Mouse (Mus musculus): ENCODE data around the gene Mapk7. TPM values are rescaled to one million over a fixed set of nuclear protein-coding genes. Genes with fewer than 3 reads are reported as not detected.

Gene Mapk7
- 1 to 10 TPM; 2.6 to 3.8 TPM for total RNA-seq (2021)
- long read RNA-seq, experiment 1, partial matches to known transcripts: 0 of 1 reads
- long read RNA-seq, experiment 1, other reads (novel, unspliced or antisense): 1 of 1 reads
- long read RNA-seq, experiment 2, partial matches to known transcripts: 1 of 4 reads
- long read RNA-seq, experiment 2, other reads (novel, unspliced or antisense): 2 of 4 reads

DNA sequence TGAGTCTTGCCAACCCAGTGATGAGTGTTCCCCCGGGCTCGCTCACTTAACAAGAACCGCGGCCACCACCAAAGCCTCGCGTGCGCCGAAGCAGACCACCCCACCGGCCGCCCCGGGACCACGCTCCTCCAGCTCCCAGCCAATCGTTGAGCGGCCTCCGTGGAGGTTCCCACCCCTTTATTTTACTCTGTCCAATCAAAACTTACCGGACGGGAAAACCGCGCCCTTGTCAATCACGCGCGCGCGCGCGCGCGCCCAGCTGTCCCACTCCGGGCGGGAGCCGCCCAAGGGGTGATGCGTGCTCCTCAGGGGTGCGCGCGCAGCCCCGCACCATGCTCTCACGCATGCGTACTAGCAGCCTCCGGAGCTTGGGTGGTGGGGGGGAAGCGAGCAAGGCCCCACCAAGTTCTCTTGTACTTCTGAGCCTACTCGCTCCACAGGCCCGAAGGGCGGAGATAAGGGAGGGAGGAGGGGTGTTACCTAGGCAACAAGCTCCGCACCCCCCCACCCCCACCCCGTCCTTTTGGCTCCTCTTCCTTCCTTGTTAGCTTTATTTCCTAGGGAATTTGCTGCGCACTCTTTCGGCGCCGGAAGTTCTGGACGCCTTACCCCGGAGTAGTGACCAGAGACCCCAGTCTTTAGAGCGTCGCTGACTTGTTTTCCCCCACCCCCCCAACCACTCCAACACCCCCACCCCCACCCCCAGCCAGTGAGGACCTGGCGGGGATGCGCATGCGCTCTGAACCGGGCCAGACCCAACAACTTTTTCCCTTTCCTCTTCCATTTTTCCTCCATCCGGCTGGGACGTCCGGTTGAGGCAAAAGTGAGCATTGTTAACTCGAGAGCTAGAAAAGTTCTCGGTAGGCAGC, at the start of gene Mapk7:
TSS of gene Mapk7 (minus strand) at position 278 of the 869 bp plus-strand sequence.
- peak; percentile 95 to 96 for DNase-seq
- intact Hi-C loops (cut with DNase I): no loop called here

DNA sequence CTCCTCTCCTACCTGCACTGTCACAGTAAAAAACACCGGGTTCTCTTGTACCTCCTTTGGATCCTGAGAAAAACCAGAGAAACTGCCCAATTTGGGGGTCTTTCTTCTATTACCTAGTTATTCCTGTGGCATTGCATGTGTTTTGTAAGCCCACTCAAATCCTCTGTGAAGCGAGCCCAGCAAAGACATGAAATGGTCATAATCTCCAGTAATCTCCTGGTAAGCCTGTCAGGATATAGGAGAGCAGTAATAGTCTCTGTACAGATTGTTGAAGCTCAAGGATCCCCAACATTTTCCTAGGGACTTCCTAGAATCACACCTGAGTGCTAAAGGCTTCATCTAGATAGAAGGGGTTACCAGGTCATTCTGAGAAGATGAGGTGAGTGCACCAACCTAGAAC, 46.9 kb upstream of the Mapk7 start:
- intact Hi-C loops (cut with DNase I): no loop called here
- DNase-seq: no peak

DNA sequence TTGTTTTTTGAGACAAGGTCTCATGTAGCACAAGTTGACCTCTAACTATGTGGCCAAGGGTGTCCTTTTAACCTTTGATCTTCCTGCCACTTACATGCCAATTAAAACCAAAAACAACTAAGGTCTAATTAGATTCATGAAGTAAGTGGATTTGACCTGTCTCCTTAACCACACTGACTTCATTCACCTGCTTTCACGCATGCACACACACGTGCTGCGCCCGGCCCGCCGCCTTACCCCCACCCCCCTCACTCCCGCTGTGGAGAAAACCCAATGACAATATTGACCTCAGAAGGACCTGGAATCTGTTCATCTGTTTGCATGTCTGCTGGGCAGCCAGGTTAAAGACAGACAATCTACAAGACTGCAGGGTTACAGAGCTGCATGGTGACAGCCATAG, 46.4 kb upstream of the Mapk7 start:
- intact Hi-C loops (cut with DNase I): no loop called here
- no peak for DNase-seq

DNA sequence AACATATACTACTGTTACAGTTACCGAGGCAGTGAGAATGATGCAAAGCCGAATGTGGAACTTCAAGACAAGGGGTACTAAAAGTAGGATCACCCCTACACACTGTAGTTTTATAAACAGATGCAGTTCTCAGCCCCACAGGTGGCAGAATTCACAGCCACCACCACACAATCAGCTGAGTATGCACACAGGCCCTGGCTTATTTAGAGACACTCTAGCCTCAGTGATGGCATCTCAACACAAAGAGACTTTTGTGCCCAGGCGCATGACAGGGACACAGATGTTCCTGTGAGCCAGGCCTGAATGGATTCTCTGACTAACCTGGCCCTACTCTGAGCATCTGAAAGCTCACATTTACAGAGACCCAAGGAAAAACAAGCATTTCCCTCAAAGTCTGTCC, 43.2 kb upstream of the Mapk7 start:
- intact Hi-C loops (cut with DNase I): no loop called here
- no peak for DNase-seq

DNA sequence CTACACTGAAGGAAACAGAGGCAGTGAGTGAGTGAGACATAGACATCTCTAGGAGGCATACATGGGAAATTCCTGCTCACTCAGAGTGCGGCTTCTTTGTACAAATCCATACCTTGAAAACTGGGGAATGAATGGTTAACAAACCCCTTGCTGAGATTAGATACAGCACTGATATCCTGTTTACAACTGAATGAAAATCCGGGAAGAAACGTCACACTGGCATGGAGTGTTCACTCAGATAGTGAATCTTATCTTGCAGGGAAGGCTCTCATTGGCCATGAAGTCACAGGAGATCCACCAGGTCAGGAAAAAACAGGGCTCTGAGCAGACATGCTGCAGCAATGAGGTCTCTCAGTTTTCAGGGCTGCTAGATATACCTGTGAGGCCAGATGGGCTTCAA, 42.7 kb upstream of the Mapk7 start:
- intact Hi-C loops (cut with DNase I): no loop called here
- no peak for DNase-seq

DNA sequence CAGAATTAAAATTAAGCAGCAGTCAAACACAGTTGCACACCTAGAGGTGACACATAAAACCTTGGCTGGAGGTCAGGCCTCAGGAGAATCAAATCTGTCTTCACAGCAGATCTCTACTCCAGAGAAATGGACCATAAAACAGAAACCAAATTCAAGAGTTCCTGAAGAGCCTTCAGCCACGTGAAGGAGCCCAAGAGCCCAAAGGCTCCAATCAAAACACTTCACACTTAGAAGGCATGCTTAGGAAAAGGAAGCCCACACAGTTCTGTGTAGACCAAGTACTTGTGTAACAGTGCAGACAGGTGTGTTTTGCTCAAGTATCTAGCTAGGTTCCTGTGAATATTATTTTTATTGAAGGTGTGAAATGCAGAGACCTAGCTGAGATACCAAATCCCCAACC, 41.3 kb upstream of the Mapk7 start:
- DNase-seq: no peak
- intact Hi-C loops (cut with DNase I): no loop called here

DNA sequence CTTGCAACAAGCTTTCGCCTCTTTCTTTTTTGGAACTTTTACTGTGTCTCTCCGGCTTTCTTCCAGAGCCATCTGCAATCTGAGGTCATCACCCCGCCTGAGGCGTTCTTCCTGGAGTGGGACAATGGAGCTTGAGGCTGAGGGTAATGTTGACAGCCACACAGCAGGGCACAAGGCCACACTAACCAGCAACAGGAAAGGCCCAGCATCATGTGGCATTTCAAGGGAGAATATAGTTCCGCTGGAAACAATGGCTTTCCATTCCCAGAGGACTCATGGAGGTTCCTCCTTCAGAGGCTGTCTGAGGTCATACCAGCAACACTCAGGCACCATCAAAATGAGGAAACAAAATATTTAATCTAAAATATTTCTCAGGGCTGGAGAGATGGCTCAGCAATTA, 39.4 kb upstream of the Mapk7 start:
- intact Hi-C loops (cut with DNase I): loop anchor here (5.0 kb wide), 1 partner anchor 84 kb away; no protein-coding TSS in a partner anchor
- DNase-seq: no peak

DNA sequence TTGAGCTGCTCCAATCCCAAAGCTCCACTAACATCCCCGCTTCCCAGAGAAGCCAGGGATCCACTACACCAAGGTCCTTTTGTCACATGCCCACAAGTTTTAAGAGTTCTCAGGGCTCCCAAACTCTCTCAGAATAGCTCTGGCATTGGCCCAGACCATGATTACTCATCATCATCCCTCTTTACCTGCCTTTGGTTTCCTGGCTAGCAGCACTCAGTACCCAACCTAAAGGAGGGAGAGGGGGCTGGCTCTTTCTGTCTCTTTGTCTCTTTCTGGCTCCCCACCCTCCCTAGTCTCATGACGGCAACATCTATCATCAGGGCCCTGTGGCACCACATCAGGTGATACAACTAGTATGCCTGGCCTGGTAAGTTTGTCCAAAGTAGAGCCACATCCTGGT, 38.6 kb upstream of the Mapk7 start:
- no peak for DNase-seq
- intact Hi-C loops (cut with DNase I): loop anchor here (5.0 kb wide), 1 partner anchor 84 kb away; no protein-coding TSS in a partner anchor

DNA sequence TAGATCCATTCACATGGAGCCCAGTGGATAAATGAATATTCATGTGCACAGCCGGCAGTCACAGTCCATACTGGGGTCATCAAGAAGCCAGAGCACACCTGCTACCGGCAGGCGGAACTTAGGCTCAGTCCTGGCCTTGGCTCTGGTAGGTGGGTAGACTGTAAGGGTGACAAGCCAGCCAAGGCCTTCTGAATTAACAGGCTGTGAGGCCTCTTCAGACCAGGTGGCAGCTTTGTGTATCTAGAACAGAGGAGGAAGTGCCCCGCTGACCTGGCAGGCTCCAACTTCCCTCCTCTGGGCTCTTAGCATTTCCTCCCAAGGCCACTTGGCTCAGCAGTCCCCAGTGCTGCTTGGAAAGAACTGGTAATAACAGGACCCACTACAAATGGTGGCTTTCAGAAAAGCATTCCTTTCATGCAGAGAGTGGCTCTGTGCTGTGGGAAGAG, 35.1 kb upstream of the Mapk7 start:
- no peak for DNase-seq
- intact Hi-C loops (cut with DNase I): no loop called here

DNA sequence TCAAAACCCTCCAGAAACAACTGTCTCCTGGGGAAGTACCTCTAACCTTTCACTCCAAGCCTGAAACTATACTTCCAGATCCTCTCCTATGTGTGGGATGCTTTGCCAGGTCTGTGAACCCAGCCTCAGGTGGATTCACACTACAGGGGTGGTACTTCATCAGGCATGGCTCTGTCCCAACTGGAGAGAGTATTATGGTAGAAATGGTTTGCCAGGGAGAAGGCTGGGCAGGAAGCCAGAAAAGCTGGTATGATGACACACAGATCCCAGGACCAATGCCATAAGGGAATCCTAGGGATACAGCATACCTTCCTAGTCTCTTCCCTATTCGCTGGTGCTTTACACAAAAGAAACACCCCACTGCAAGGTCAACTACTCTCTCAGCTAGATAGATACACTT, 32.7 kb upstream of the Mapk7 start:
- no peak for DNase-seq
- intact Hi-C loops (cut with DNase I): no loop called here

DNA sequence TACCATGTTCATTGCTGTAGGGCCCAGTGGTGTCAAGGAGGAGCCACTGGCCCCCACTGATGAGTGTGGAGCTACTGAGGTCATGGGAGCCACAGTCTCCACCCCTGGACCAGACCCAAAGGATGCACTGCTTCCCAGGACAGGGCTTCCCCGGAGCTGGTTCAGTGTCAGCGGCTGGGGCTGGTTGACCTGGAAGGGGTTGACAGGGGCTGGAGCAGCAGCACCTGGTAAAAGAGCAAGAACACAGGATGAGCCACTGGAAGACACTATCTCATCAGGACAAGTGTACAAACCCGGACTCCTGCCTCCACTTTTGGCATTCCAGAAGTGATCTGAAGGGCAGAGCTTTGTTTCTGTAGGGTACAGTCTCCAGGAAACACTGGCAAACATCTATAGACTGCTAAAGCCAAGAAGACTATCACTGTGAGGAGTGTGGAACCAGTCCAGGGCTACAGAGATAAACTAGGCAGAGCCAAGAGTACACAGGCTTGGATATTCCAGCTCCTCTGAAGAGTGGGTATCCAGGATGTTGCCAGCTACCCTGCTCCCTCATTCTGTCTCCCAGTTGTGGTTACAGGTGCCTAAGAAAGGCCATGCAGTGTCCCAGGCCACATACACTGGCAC, 25.4 kb upstream of the Mapk7 start:
- DNase-seq: no peak
- intact Hi-C loops (cut with DNase I): loop anchor here (5.0 kb wide), 1 partner anchor 103 kb away; no protein-coding TSS in a partner anchor

DNA sequence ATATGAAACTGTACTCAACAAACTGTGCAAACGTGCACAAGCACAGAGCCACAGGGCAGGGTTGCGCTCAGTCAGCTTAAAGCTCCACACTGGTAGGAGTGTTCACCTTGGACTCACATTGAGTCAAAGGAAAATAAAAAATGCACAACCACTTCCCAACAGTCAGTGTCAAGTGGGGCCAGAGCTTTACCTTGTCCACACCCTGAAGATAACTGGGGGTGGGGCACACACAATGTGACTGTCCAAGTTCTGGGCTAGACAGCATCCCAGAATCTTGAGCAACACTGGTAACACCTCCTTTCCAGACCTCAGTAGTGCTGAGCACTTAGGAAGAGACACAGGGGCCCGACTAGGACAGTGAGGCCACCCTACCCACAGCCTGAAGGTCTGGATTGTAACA, 24.7 kb upstream of the Mapk7 start:
- no peak for DNase-seq
- intact Hi-C loops (cut with DNase I): loop anchor here (5.0 kb wide), 1 partner anchor 103 kb away; no protein-coding TSS in a partner anchor

DNA sequence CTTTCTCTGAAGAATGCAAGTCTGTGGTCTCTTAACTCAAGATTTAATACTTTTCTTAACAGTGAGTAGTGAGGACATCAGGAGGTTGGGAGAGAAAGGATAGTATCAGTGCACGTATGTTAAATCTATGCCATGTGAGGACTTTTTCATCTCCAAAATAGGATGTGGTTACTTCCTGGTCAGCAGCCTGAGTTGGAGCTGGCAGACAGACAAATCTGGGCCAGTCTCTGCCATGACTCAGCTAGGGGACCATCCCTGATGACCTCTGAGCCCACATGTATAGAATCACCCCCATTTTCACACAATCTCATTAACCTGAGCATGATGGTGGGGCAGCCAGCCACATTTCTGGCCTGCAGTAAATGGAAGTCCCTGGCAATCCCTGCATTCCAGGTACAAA, 23.8 kb upstream of the Mapk7 start:
- intact Hi-C loops (cut with DNase I): loop anchor here (5.0 kb wide), 1 partner anchor 104 kb away; no protein-coding TSS in a partner anchor
- DNase-seq: no peak

DNA sequence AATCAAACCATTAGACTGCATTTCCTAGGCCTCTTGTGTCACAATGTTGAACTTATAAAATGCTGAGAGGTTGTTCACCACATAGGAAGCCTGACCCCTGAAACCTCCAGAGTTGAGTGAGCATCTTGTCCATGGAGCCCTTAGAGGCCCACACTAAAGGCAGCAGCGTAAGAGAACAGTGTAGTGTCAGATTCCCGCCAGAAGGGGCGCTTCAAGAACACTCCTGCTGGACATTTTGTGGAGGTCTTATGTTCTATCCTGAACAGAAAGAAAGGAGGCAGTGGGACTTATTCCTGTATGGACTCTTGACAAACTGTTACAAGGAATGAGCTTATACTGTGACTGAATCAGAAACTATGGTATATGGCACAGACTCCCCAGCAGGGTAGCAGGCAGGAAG, 20.7 kb upstream of the Mapk7 start:
- DNase-seq: no peak
- intact Hi-C loops (cut with DNase I): loop anchor here (5.0 kb wide), 2 partner anchors 107 to 207 kb away; partner anchors contain the start of gene Slc5a10

DNA sequence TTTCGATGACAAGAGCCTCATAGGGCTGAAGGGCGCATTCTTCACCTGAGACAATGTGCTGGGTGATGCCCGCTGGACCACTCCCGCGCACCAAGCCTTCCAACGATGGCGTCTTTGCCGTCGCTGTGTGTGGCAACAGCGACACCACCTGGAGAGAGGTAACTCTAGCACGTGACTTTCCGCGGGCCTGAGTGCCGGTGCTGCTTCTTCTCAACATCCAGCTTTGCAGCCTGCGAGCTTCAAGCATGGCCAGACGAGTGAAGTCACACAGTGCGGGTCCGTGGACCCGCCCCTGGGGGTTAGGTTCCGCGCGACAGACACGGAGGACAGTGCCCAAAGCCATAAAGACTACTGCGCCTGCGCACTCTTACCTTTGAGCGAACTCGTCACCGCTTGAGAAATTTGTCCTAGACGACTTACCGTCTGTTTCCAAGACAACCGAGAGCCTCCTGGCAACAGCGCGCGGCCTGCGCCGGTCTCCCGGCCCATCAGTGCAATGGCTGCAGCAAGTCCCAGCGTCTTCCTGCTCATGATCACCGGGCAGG, 10.6 kb upstream of the Mapk7 start, which contains the start of gene B9d1:
TSS of gene B9d1 (plus strand) at position 432 of the 545 bp plus-strand sequence.
- intact Hi-C loops (cut with DNase I): loop anchor here (5.0 kb wide), 3 partner anchors 73 to 157 kb away; partner anchors contain the start of gene Epn2
- peak; percentile 91 to 95 for DNase-seq

DNA sequence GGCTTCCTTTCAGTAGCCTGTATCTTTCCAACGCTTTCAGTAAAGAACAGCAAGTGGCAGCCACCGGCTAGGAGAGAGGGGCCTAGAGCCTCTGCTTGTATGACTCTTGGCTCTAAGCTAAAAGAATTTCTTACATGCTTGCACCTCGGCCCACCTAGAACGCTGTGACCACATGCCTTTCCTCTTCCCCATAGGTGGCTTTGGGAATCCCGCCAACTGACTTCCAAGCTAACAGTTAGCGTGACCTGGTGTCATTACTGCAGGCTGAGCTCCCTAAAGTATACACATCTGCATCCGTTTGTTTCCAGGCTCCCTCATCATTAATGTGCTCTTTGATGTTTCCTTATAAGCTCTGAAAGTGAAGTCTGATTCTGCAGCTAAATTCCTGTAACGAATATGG, 9.7 kb upstream of the Mapk7 start:
- intact Hi-C loops (cut with DNase I): loop anchor here (5.0 kb wide), 1 partner anchor 87 kb away; no protein-coding TSS in a partner anchor
- DNase-seq: no peak

DNA sequence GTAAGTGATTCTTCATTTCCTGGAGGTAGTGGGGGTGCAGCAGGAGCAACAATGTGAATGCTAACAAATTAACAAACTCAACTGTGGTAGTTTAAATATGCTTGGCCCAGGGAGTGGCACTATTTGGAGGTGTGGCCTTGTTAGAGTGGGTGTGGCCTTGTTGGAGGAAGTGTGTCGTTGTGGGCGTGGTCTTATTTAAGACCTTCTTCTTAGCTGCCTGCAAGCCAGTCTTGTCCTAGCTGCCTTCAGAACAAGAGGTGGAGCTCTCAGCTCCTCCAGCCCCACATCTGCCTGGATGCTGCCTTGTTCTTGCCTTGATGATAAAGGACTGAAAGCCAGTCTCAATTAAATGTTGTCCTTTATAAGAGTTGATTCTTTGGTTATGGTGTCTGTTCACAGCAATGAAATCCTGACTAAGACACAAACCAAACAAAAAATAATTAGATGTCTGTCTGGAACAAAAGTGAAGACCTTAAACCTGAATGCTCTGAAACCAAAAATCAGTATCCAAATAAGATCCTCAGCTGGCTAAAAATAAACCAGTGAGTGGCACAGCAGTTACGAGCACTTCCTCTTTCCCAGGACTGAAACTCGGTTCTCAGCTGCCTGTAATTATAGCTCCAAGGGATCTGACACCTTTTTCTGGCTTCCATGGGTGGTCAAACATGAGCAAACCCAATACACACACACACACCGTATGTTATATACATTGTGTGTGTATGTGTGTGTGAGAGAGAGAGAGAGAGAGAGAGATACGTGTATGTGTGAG, 4.7 kb upstream of the Mapk7 start:
- no peak for DNase-seq
- intact Hi-C loops (cut with DNase I): no loop called here

DNA sequence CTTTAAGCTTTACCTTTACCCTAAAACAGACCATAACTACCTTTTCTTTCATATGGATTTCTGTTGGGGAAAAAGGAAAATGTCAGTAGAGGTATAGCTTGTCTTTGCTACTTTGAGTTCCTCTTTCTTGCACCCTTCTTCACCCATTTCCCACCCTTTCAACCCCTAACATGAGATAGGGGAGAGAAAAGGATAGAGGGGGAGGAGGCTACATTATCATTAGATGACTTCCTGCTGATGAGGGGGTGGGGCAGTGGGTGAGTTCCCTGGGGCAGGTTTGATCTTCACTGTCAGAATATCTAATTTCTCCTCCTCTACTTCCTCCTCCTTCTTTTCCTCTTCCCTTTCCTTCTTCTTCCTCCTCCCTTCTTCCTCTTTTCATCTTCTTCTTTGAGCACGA, 3.3 kb upstream of the Mapk7 start:
- DNase-seq: no peak
- intact Hi-C loops (cut with DNase I): no loop called here

DNA sequence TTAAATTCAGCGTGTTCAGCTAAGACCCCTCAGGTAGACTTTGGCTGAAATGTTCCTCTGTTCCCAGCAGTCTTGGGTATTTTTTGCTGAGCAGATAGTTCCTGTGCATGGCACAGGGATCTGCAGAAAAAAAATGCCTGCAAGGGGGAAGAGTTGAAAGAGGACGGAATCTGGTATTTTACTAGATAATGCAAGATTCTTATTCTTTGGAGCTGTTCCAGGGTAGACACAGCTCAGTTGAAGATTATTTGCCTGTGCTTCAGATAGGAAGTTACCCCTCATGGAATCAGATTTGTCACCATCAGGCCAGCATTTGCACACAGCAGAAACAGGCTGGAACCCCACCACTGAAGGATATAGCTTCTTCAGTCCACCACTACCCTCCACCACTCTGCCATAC, 1.3 kb upstream of the Mapk7 start:
- intact Hi-C loops (cut with DNase I): no loop called here
- DNase-seq: no peak

DNA sequence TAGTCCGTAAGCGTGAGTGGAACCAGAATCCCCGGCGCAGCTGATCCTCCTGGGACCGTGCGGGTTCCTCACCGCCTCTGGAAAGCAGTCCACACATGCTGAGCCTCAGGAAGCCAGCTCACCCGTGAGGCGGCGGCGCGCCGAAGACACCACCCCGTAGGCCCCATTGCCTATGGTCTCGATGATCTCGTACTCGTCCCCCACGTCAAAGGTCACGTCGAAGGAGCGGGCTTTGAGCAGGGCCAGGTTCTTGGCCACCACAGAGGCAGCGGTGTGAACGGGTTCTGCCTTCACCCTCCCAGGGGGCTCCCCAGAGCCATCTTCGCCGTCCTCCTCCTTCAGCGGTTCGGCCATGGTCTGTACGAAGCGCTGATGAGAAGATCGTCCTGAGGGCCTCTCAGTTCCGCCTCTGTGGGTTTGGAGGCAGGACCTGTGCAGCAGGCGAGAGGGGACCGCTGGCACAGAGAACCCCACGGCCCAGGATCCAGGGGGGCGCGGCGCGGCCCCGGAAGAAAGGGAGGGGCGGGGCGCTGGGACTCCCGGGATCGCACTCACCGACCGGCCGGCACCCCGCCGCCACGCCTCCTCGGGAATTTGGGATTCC, 579 bp downstream of the Mapk7 start:
- intact Hi-C loops (cut with DNase I): no loop called here
- DNase-seq: no peak
